Mouse (Mus musculus) gastrocnemius, adult 18-20 months (tissue): ENCODE data around the gene Vps36. TPM values are rescaled to one million over a fixed set of nuclear protein-coding genes. Genes with fewer than 3 reads are reported as not detected.

Experiments
- total RNA-seq, 2 experiments: library from RNA; stranded (reverse); gene quantifications; 2 replicates each; pipeline ENCODE4 v1.2.3; 2021

Gene Vps36
- total RNA-seq, 2 experiments from 2014 or later = 25.5 to 26.3 TPM

Other genes starting within 250 kb of the Vps36 start
- not detected for gene Defb13, start 246.0 kb upstream of the Vps36 start, total RNA-seq
- not detected for gene Fam90a1a, start 234.1 kb upstream of the Vps36 start, total RNA-seq
- not detected for gene Ccdc70, start 223.0 kb upstream of the Vps36 start, total RNA-seq
- under 1 TPM in 1 of 2 experiments, not detected in 1; 0.02 TPM for gene Atp7b, start 132.5 kb upstream of the Vps36 start, total RNA-seq
- gene Alg11, start 132.1 kb upstream of the Vps36 start, total RNA-seq = 1 to 10 TPM; 6.2 to 7.6 TPM
- 1 to 10 TPM in 1 of 2 experiments, under 1 TPM in 1; 0.46 to 1.2 TPM for gene Nek5, start 67.8 kb upstream of the Vps36 start, total RNA-seq
- 1 to 10 TPM; 2.1 to 3.2 TPM for gene Nek3, start 26.4 kb upstream of the Vps36 start, total RNA-seq
- gene Ckap2, start 7.0 kb upstream of the Vps36 start, total RNA-seq = under 1 TPM; 0.21 to 0.23 TPM
- 1 to 10 TPM in 1 of 2 experiments, under 1 TPM in 1; 0.89 to 1.3 TPM for gene Thsd1, start 34.5 kb downstream of the Vps36 start, total RNA-seq
- not detected for gene Tpte, start 90.6 kb downstream of the Vps36 start, total RNA-seq
- 1 to 10 TPM; 9.0 to 9.9 TPM for gene Slc25a15, start 205.8 kb downstream of the Vps36 start, total RNA-seq
- 10 to 100 TPM; 27.4 to 30.6 TPM for gene Mrps31, start 218.6 kb downstream of the Vps36 start, total RNA-seq